Mouse (Mus musculus): ENCODE results near the gene Npcd. TPM values are rescaled to one million over a fixed set of nuclear protein-coding genes. Genes with fewer than 3 reads are reported as not detected.

Npcd gene
- total and polyA plus RNA-seq, 2 experiments, result not detected

- Histone ChIP-seq H3K27me3 (ENCODE audit: control insufficient read depth, insufficient read depth, low read length) (peaks cover 3% of the 10 kb centered on the region; the same call in 1 of the 2 replicates), H3K79me2 (ENCODE audit: control insufficient read depth, insufficient read depth, low read length) (no peaks in the 10 kb centered on the region), H3K27ac (replicated peaks; ENCODE audit: insufficient read depth, low read depth, low read length) (no peak overlapping the region), H3K4me1 (ENCODE audit: control insufficient read depth, insufficient read depth, low read length) (no peaks in the 10 kb centered on the region), H3K36me3 (ENCODE audit: control insufficient read depth, insufficient read depth, low read length) (no peaks in the 10 kb centered on the region), H3K9ac (ENCODE audit: low read depth, low read length) (no peak overlapping the region), H3K4me3 (ENCODE audit: insufficient read depth, low read depth, low read length) (no peak overlapping the region)
- WGBS, result 81% methylated on average over 9 of the region's 9 CpGs
- no peak for DNase-seq (ENCODE audit: extremely low read depth, low read depth, low spot score)
- TF ChIP-seq CTCF (IDR thresholded peaks at IDR 0.05; ENCODE audit: low read depth, low read length), result no peak
- no peak for TF ChIP-seq POLR2A (IDR thresholded peaks at IDR 0.05; ENCODE audit: extremely low read depth, insufficient read depth, low read length)
Observed at GRCm38 (mm10) chr15:79834881-79835260, 834 bp upstream of the Npcd start.

GRCm38 (mm10) chr15:79833251-79834050 lies 586 bp downstream of the Npcd start:
- DNase-seq (ENCODE audit: extremely low read depth, low read depth, low spot score), result no peak
- H3K79me2 ChIP-seq (ENCODE audit: control insufficient read depth, insufficient read depth, low read length), result no peaks in the 10 kb centered on the region
- 0 out of 2 replicates have a peak, but pooled peaks cover 3% of the 10 kb centered on the region for H3K27me3 ChIP-seq (ENCODE audit: control insufficient read depth, insufficient read depth, low read length)
- no peaks in the 10 kb centered on the region for H3K36me3 ChIP-seq (ENCODE audit: control insufficient read depth, insufficient read depth, low read length)
- TF ChIP-seq CTCF (IDR thresholded peaks at IDR 0.05; ENCODE audit: low read depth, low read length) (no peak), POLR2A (IDR thresholded peaks at IDR 0.05; ENCODE audit: extremely low read depth, insufficient read depth, low read length) (no peak)
- H3K27ac ChIP-seq (replicated peaks; ENCODE audit: insufficient read depth, low read depth, low read length), result no peak overlapping the region
- no peaks in the 10 kb centered on the region for H3K4me1 ChIP-seq (ENCODE audit: control insufficient read depth, insufficient read depth, low read length)
- peak overlapping the region; percentile 73 for H3K4me3 ChIP-seq (ENCODE audit: insufficient read depth, low read depth, low read length)
- peak overlapping the region; percentile 72 for H3K9ac ChIP-seq (ENCODE audit: low read depth, low read length)
- 8% methylated on average over 38 of the region's 41 CpGs for WGBS

- Histone ChIP-seq H3K4me1 (ENCODE audit: control insufficient read depth, insufficient read depth, low read length) (no peaks in the 10 kb centered on the region), H3K27me3 (ENCODE audit: control insufficient read depth, insufficient read depth, low read length) (0 out of 2 replicates have a peak, but pooled peaks cover 3% of the 10 kb centered on the region), H3K27ac (replicated peaks; ENCODE audit: insufficient read depth, low read depth, low read length) (no peak overlapping the region), H3K36me3 (ENCODE audit: control insufficient read depth, insufficient read depth, low read length) (no peaks in the 10 kb centered on the region), H3K79me2 (ENCODE audit: control insufficient read depth, insufficient read depth, low read length) (no peaks in the 10 kb centered on the region), H3K9ac (ENCODE audit: low read depth, low read length) (no peak overlapping the region), H3K4me3 (ENCODE audit: insufficient read depth, low read depth, low read length) (no peak overlapping the region)
- TF ChIP-seq CTCF (IDR thresholded peaks at IDR 0.05; ENCODE audit: low read depth, low read length), result peak; percentile 82
- TF ChIP-seq POLR2A (IDR thresholded peaks at IDR 0.05; ENCODE audit: extremely low read depth, insufficient read depth, low read length), result no peak
- WGBS, result 45% methylated on average over 18 of the region's 18 CpGs
- DNase-seq (ENCODE audit: extremely low read depth, low read depth, low spot score), result peak; percentile 8
Observed at GRCm38 (mm10) chr15:79832064-79832900, 1.8 kb downstream of the Npcd start.

GRCm38 (mm10) chr15:79830388-79830787 lies 3.6 kb downstream of the Npcd start:
- Histone ChIP-seq H3K27ac (replicated peaks; ENCODE audit: insufficient read depth, low read depth, low read length) (no peak overlapping the region), H3K79me2 (ENCODE audit: control insufficient read depth, insufficient read depth, low read length) (no peaks in the 10 kb centered on the region), H3K9ac (ENCODE audit: low read depth, low read length) (no peak overlapping the region), H3K27me3 (ENCODE audit: control insufficient read depth, insufficient read depth, low read length) (0 out of 2 replicates have a peak, but pooled peaks cover 3% of the 10 kb centered on the region), H3K4me1 (ENCODE audit: control insufficient read depth, insufficient read depth, low read length) (no peaks in the 10 kb centered on the region), H3K4me3 (ENCODE audit: insufficient read depth, low read depth, low read length) (no peak overlapping the region), H3K36me3 (ENCODE audit: control insufficient read depth, insufficient read depth, low read length) (no peaks in the 10 kb centered on the region)
- 15% methylated on average over 4 of the region's 4 CpGs for WGBS
- DNase-seq (ENCODE audit: extremely low read depth, low read depth, low spot score), result peak; percentile 33
- TF ChIP-seq CTCF (IDR thresholded peaks at IDR 0.05; ENCODE audit: low read depth, low read length) (peak; percentile 88), POLR2A (IDR thresholded peaks at IDR 0.05; ENCODE audit: extremely low read depth, insufficient read depth, low read length) (no peak)

GRCm38 (mm10) chr15:79829431-79829830 lies 4.6 kb downstream of the Npcd start:
- DNase-seq (ENCODE audit: extremely low read depth, low read depth, low spot score), result no peak
- 81% methylated on average over 5 of the region's 5 CpGs for WGBS
- Histone ChIP-seq H3K4me3 (ENCODE audit: insufficient read depth, low read depth, low read length) (no peak overlapping the region), H3K36me3 (ENCODE audit: control insufficient read depth, insufficient read depth, low read length) (no peaks in the 10 kb centered on the region), H3K79me2 (ENCODE audit: control insufficient read depth, insufficient read depth, low read length) (no peaks in the 10 kb centered on the region), H3K27ac (replicated peaks; ENCODE audit: insufficient read depth, low read depth, low read length) (no peak overlapping the region), H3K4me1 (ENCODE audit: control insufficient read depth, insufficient read depth, low read length) (no peaks in the 10 kb centered on the region), H3K27me3 (ENCODE audit: control insufficient read depth, insufficient read depth, low read length) (0 out of 2 replicates have a peak, but pooled peaks cover 3% of the 10 kb centered on the region), H3K9ac (ENCODE audit: low read depth, low read length) (no peak overlapping the region)
- no peak for TF ChIP-seq POLR2A (IDR thresholded peaks at IDR 0.05; ENCODE audit: extremely low read depth, insufficient read depth, low read length)
- TF ChIP-seq CTCF (IDR thresholded peaks at IDR 0.05; ENCODE audit: low read depth, low read length), result no peak
